Mouse (Mus musculus): ENCODE results near the gene Gm20696.

Gm20696 gene

DNA sequence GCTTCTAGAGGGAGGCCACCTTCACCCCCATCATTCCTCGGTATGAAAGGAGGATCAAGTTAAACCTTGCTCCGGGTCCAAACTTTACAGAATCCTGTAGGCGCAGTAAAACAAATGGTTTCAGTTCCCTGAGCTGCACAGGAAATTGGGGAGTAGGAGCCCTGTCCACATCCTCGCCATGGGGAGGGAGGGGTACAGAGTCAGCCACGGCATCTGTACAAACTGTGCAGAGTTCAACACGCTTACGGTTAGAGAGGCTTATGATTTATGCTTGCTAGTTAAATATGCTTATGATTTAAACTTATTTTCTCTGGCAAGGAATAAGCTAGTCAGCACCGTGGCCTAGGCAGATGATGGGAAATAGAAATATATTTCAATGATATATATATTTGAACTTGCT, 47.1 kb downstream of the Gm20696 start:
- TF ChIP-seq GATA4 (IDR thresholded peaks at IDR 0.05; ENCODE audit: insufficient replicate concordance, low read length): no peak

DNA sequence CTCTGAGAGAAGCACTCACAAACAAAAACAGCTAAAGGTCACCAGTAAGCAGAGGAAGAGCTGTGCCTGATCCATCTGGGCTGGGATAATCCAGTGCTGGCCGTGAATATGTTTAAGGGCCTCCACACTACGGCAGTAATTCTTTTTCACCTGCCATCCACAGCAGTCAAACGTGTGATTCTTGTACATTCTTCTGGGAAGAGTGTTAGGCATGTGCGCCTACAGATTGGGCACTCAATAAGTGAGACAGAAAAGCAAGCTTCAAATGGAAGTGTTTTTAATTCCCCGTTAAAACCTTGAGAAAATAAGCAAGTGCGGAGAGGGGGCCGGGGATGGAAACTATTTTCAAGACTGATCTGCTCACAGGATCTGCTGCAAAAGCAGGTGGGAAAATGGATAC, 48.7 kb downstream of the Gm20696 start:
- no peak for TF ChIP-seq GATA4 (IDR thresholded peaks at IDR 0.05; ENCODE audit: insufficient replicate concordance, low read length)

DNA sequence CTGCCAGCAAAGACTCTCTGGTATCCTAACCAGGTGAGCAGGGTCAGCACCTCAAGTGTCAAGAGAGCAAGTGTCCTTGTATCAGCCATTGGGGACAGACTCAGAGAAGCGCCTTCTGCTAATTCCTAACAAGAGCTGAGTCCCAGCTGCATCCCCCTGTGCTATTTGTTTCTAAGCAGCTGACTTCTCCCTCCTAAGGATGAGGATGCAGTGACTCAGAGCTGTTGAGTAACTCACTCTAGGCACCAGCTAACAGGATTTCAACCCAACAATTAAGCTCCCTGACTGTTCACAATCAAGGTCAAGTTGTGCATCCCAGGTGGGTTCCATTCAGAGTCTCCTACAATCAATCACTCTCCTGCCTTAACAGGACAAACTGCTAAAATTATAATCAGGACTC, 49.2 kb downstream of the Gm20696 start:
- TF ChIP-seq GATA4 (IDR thresholded peaks at IDR 0.05; ENCODE audit: insufficient replicate concordance, low read length): no peak

DNA sequence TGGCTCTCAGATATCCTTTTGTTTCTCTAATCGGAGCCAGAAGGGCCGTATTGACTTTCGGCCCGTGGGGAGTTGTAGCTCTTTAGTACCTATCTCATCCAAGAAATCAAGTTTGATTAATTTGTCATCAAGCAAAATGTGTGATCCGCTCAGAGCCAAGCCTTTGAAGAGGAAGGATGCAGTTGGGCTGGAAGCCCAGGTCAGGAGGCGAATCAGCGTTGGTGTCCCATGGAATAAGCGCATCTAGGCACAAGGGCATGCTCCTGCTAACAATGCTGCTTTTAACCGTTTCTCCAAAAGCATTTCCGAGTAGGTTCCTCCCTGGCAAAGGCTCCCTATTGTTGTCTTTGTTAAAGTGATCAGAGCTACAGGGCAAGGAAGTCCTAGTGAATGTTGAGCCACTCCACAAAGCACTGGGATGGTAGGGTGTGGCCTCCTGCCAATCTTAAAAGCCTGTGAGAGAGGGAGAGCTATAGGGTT, 51.3 kb downstream of the Gm20696 start:
- no peak for TF ChIP-seq GATA4 (IDR thresholded peaks at IDR 0.05; ENCODE audit: insufficient replicate concordance, low read length)

DNA sequence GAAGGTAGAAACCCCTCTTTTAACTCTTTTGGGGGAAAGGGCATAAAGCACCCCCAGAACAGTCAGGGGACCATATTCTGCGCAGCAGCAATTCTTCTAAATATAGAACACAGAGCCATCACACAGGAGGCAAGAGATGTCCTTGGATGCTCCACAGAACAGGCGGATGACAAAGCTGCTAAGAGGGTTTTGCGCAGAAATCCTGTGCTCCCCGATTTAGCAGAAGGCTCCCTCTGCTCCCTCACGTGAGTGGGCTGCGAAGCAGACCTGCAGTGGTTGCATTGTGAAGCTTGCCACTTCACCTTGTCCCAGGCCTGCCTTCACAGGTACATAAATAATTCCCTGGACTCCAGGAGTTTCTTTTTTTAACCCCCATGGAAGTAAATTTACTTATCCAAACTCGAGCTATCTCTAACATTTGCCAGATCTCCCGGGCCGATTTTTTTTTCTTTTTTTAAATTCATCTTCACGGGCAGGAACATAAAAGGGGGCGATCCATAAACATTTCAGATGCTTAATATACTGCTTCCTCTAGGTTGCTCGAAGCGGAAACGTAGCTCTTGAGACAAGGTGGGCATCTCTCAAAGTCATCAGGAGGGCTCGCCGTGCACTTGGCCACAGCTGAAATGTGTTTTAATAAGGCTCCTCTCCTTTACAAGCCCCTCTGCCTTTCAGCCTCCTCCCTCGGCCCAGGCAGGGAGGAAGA, 51.9 kb downstream of the Gm20696 start:
- TF ChIP-seq GATA4 (IDR thresholded peaks at IDR 0.05; ENCODE audit: insufficient replicate concordance, low read length): no peak

DNA sequence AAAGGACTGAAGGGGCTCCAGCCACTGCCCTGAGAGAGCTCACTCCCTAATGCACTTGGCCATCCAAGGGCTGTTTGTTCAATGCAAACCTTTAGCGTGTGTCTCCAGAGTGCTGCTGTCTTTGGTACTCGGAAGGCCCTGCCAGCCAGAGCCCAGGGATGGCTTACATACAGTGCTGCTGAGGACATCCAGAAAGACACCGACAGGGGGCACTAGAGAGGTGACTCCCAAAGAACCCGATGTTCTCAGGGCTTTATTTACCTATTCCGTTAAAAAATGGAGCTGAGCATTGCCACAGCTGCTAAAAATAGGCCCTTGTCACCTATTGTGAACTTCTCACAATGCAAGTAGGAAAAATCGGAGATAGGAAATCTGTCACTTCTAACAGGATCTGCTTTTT, 54.7 kb downstream of the Gm20696 start:
- no peak for TF ChIP-seq GATA4 (IDR thresholded peaks at IDR 0.05; ENCODE audit: insufficient replicate concordance, low read length)

DNA sequence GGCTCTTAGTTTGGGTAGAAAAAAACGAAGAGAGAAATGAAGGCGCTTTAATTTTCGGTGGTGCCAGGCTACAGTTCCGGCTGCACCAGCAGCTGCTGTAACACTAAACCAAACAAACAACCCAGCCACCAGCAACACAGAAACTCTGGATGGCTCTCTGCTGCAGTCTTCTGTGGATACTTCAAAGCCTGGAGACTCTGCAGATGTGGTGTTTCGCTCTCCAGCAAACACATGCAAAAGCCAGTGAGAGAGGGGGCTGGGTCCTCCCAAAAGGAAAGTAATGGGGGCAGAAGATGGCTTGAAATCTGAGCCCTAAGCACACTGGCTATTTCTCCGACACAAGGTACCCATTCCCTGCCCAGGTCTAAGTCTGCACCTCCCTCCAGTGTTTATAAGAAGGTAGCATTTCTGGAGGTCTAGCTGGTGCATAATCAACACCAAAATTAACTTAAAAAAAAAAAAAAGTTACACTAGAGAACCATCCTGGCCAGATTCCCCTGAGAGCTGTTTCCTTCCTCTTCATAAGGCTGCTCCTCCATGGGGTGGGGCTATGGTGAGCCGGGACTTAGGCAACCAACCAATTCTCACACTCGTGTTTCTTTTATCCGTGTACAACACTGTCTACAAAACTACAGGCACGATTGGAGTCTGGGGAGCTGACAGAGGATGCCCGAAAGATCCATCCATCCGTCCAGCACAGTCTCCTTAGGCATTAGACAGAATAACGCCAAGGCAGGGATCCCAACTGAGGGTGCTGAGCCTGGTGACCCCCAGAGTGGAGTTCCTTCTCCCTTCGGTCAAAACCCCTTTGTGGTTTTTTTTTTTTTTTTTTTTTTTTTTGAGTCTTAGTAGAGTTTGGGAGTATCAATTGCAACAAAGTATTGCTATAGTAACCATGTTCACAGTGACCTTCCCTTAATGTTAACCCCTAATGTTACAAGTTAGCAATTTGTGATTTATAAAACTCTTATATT, 55.9 kb downstream of the Gm20696 start:
- no peak for TF ChIP-seq GATA4 (IDR thresholded peaks at IDR 0.05; ENCODE audit: insufficient replicate concordance, low read length)

DNA sequence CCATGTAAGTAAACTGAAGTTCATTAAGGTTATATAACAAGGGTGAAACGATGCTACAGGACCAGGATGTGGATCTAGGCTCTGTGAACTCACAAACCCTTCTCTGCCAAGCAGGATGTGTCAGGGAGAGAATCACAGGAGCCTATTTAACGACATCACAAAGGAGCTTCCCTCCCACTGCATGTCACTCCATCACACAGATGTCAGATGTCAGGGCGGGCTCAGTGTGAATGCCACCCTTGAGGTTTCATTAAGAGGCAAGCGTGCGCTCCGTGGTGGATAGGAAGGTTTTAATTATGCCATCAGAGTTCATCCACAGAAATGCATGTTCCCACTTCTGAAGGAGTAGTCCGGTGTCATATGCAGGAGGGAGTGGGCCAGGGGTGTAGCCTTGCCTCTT, 60.5 kb downstream of the Gm20696 start:
- no peak for TF ChIP-seq GATA4 (IDR thresholded peaks at IDR 0.05; ENCODE audit: insufficient replicate concordance, low read length)

DNA sequence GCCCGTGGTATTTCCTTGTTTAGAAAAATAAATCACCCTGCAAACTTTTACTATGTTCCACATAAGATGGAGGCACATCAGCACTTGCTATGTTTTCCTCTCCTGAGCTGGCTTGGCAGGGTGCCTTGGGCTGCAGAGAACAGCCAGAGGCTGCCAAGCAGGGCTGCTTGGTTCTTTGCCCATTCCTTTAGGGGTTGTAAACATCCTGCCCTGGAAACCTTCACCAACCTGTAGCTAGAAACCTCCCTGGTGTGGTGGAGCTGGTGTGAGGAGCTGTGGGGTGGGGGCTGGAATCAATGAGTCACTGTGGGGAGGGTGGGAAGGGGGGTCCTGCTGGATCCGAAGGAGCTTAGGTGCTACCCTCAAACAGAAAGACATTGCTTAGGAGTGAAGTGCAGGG, 61.8 kb downstream of the Gm20696 start:
- TF ChIP-seq GATA4 (IDR thresholded peaks at IDR 0.05; ENCODE audit: insufficient replicate concordance, low read length): no peak

DNA sequence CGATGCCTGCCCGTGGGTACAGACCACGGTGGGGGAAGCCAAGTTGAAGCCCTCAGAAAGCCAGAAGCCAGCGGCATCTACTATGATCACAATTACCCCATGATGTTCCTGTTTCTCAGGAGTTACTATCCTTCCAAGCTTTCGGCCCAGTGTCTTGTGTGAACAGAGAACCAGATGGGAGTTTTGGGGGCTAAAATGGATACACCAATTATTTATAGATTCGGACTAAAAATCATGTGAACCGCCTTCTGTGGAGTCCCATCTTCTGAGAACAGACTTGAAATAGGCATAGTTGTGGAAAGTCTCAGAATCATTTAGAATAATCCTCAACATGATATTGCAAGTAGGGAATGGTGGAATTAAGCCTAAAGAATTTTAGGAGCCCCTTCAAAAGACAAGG, 64.2 kb downstream of the Gm20696 start:
- TF ChIP-seq GATA4 (IDR thresholded peaks at IDR 0.05; ENCODE audit: insufficient replicate concordance, low read length): no peak

DNA sequence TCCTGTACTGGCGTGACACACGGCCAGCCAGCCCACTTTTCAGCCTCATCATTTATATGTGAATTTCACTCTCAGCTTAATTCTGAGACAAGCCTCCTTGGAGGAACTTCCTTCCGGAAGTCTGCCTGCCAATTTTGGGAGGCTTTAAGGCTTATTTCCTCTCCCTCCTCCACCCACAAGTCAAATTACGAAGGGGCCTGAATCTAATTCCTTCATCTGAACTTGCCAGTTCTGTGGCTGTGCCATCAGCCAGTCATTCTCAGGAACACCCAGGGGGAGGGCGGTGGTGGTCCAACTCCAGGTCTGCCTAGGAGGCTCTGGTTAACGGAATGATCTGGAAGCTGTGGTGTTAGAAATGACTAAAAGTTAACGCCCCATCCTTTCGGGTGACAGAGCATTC, 65.7 kb downstream of the Gm20696 start:
- TF ChIP-seq GATA4 (IDR thresholded peaks at IDR 0.05; ENCODE audit: insufficient replicate concordance, low read length): no peak

DNA sequence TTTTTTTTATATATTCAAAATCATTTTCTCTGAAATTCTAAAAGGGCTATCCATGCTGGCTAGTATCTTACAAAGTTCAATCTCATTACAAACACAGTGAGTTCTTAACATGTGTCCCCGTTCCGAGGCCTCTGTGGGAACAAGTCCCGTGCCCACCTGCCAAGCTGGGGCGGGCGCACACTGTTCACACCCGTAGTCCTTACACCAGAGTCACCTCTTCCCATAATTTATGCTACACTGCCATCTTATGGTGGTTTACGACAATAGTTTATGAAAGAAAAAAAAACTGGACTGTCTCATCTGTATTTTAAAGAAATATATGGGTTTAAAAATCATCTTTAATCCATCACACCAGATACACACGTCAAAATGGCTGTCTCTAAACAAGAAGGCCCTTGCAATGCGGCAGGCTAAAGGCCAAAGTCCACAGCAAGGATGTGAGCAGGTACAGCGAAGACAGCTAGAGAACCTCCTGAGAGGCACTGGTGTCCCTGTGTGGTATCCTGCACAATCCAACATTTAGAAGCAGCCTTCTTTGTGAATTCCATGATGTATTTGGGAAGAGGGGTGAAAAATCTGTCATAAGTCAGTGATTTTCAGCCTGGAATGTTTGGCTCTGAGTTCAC, 66.3 kb downstream of the Gm20696 start:
- TF ChIP-seq GATA4 (IDR thresholded peaks at IDR 0.05; ENCODE audit: insufficient replicate concordance, low read length): no peak

DNA sequence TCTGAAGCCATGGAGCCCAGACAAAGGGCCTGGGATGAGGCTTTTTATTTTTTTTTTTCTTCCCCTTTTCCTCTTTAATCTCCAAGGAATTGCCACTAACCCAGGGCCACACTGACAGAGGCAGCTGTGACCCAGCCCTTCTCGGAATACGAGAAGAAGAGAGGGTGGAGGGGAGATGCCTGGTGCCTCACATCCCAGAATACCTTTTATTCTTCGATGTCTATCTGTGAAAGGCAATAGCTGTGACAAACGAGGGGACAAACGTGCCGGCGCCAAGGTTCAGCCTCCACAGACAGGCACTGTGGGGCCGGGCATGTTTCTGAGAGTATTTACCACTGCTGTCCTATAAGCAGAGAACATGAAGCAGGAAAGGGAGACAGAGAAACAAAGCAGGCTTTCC, 66.9 kb downstream of the Gm20696 start:
- no peak for TF ChIP-seq GATA4 (IDR thresholded peaks at IDR 0.05; ENCODE audit: insufficient replicate concordance, low read length)

DNA sequence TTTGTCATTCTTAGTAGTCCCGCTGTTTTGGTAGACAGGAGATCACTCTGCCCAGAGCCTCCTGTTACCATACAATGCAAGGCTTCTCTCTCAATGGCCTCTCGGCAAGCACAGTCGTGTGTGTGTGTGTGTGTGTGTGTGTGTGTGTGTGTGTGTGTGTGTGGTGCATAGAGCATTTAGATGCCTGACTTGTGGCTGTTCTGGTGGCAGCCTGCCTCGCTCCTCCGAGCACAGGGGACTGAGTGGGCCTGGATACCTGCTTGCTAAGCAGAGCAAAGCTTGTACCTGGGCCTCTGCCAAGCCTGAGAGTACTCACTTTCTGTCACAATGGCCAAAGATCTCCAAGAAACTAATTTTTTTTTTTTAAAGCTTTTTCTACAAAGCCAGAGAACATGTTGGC, 67.4 kb downstream of the Gm20696 start:
- no peak for TF ChIP-seq GATA4 (IDR thresholded peaks at IDR 0.05; ENCODE audit: insufficient replicate concordance, low read length)

DNA sequence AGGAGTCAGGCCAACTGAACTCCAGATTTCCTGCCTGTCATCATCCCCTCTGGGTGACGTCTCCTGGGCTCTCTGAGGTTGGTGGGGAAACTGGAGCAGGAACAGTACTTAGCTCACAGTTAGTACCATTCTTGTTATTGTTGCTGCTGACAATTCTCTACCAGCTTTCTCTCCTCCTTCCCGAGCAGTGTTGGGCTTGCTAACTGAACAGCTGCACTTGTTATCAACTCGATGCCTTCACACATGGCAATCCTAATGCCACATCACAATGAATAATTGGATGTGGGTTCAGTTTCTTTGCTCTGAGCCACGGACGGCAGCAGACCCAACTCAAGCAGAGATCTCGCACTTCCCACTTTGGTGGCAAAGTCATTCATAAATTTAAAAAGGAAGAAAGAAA, 89.6 kb downstream of the Gm20696 start:
- no peak for TF ChIP-seq GATA4 (IDR thresholded peaks at IDR 0.05; ENCODE audit: insufficient replicate concordance, low read length)

DNA sequence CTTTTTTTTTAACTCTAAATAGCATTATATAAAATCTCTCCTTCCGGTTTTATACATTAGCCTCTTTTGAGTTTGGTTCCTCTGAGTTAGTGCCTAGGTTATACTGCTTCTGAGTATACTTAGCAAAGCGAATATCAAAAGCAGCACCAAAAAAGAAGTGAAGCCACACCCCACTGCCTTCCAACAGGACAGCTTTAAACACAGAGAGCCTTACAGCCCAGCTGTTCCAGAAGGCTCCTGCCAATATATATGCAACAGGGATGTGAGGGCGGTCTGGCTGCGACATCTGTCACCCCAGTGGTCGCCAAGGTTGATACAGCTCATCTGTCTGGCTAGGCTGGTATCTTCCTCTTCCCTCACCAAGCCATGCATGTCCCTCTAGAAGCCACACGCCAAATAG, 91.0 kb downstream of the Gm20696 start:
- no peak for TF ChIP-seq GATA4 (IDR thresholded peaks at IDR 0.05; ENCODE audit: insufficient replicate concordance, low read length)

Measured in liver, adult (tissue).